Mouse (Mus musculus) NIH3T3 (cell line): Measurements from ENCODE around the gene Ccdc88c.

Experiments used
- DNase-seq: peaks from one replicate; pipeline ENCODE4 v3.0.0-alpha.2; 2012; ENCODE audit warnings: low read depth

Gene Ccdc88c

DNA sequence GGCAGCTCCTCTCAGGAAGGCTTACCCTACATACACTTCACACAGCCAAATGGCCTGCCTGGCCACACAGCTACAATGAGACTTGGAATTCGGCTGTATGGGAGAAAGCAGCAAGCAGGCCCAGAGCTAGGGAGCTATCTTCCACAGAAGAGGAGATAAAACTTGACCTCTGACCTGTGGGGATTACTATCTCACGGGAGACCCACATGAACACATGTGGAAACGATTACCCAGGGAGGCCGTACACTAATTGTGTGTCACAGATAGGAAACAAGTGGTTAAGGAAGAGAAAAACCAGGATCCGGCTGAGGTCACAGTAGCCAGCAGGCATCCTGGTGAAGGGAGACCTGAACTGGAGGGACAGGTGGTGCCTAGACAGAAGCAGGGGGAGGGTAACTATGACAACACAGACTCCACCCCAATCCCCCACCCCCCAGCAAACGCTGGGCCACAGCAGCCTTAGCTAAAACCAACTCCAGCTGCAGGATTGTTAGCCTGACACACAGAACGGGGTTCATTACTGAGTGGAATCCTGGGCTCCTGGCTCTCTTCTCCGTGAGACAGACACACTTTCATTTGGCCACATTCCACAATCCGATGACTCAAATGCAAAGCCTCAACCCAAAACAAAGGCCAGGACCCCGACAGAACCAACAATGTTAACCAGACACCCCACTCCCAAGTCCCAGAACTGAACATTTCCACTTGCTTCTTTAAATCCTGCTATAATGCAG is 30.9 kb downstream of the Ccdc88c start:
- DNase-seq: peak; percentile 41

DNA sequence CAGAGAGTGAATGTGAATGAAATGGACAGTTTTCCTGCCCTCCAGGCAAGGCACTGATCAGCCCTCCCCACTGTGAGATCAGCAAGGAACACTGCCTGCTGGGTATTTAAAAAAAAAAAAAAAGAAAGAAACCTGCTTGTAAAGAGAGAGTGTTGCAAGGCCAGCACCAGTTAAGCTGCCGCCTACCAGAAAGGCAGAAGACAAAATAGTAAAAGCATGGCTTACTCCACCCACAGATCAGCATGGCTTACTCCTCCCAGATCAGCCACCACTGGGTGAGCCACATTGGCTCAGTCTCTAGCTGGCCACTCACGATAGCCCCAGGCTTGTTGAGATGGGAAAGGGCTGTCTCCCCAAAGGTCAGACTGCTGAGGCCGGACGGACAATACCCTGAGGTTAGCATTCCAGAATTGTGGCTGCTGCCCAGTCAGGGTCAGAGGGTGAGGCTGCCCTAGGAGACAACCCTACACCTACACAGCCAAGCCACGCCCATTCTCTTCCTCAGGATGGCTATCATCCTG is 32.4 kb downstream of the Ccdc88c start:
- DNase-seq: no peak

DNA sequence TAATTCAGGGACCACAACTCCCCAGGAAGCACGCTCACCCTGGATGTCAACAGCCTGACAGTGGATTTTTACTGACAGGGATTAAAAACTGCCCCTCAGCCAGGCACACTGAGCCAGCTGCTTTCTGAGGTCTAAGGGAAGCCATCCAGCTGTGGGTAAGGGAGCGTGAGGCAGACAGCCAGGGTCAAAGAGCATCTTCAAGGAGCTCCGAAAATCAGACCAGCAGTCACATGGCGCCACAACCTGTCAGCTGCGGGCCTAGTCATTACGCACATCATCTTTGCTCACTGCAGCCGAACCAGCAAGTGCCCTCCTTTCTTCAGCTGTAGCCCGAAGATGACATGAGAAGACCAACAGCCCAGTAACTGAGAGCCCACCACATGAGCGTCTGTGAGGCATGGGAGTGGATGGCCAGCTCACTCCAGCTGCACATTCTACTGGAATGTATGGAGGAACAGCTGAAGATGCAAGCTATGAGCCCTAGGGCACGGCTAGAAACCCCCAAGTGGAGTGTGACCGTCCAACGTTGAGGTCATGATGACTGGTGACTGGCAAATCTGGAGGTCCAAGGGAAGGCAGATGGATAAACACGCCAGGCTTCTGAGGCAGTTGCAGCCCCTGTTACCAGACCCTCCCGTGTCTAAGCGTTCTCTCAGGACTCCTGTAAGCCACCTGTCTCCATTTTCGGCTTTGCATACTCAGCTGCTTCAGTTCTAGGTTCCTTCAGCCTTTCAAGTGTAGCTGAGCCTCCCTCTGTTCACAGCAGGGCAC is 33.1 kb downstream of the Ccdc88c start:
- no peak for DNase-seq

DNA sequence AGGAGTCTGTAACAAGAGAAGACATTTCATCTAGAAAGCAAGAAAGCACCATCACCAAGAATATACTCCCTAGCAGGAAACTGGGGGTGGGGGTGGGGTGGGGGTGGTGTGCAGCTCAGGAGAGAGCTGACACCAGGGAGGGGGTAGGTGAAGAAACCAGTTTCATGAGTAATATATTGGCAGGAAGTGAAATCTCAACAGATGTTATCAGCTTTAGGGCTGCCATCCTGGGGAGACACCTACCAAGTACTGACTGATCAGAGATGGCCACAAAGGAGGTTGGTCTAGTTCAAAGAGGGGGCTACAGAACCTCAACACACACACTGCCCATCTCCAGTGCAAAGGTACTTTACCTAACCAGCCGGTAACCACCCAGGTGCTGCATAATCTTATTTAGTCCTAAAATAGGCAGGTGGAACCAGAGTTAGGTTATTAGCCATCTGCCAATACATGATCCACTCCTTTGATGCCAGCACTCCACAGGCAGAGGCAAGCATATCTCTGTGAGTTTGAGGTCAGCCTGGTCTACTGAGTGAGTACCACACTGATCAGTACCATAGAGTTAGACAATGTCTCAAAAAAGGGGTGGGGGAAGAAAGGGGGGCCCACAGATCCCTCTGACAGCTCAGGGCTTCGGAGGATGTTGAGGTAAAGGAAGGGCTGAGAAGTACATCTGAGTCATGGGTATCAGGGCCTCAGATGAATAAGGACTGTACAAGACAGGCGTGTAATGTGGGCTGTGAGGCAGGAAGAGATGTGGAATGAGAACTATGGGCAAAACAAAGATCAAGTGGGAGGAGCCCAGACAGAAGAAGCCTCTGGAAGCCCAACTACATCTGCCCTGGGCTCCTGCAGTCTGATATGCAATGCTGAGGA is 34.5 kb downstream of the Ccdc88c start:
- DNase-seq: no peak

DNA sequence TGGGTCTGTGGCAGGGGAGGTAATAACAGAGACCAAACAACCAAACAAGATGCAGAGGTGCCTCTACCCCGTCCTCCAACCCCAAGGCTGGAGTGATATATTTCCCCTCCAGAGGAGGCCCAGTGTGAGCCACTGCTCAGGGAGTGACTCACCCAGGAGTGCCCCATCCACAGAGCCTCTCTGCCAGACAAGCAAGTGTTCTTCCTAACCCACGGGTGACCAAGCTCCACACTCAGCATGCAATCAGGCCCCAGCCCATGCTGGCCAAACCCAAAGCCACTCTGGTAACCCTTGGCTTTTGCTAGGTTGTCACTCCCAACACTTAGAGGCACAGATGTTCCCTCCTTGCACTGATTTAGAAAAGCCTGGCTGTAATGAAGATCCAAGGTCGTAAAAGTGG is 35.7 kb downstream of the Ccdc88c start:
- no peak for DNase-seq

DNA sequence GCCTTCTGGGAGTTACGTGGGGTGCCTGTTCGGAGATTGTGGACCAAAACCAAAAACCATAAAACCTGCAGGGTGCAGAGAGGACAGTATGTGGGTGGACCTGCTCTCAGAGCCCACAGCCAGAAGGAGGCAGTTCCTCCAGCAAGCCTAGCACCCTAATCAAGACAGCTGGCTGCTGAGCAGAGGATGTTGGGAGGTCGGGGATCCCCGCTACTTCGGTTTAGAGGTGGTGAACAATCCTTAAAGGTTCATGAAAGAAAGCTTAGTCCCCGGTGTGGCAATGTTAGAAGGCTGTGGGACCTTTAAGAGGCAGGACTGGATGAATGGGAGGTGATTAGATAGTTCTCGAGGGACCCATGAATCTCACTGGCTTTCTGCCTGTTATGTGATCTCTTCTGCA is 36.4 kb downstream of the Ccdc88c start:
- no peak for DNase-seq

DNA sequence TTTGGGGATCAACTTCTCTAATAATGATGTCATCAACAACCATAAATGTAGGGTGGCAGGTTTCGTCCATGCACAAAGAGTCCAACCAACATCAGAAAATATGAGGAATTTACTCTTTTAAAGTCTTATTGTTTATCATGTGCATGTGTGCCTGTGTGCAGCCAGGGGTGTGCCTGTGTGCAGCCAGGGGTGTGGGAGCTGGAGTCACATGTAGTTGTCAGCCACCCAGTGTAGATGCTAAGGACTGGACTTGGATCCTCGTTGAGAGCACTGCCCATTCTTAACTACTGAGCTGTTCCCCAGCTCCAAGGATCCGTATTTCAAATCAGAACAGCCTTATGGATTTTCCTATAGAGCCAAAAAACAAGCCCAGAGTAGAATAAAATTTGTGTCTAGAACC is 37.7 kb downstream of the Ccdc88c start:
- DNase-seq: no peak

DNA sequence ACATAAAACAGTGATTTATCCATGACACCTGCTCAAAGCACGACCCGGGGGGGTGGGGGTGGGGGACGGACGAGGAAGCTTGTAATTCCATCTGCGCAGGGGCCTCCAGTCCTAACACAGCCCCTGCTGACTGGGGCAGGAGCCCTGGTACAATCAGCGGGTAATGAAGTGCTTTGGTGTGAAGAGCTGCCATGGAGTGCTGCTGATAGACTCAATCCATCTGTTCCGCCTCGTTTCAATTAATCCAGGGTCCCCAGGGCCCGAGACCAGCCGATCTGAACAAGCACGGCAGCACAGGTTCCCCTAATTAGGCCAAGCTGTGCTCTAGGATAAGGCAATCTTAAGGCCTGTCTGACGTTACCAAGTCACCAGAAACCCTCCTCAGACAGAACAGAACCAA is 38.6 kb downstream of the Ccdc88c start:
- no peak for DNase-seq

DNA sequence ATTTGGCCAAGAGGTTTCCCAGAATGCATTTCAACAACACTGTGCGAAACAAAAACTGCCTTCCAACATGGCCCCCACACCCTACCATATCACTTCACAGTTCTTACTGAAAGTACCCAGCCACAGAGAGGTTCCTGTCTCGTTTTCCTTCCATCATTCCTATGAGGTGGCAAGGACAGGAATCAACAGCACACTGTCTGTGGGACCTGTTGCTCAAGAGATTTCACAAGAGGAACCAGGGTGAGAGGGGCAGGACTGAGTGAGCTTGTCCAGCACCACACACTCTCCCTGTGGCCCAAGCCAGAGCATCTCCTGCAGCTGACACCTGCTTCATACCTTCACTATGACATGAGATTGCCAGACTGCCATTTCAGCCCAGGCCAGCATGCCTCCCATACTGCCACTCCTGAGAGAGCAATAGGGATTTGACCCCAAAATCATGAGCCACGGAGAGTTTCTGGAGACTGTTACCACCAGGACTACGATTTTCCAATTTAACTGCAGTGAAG is 39.0 kb downstream of the Ccdc88c start:
- no peak for DNase-seq

DNA sequence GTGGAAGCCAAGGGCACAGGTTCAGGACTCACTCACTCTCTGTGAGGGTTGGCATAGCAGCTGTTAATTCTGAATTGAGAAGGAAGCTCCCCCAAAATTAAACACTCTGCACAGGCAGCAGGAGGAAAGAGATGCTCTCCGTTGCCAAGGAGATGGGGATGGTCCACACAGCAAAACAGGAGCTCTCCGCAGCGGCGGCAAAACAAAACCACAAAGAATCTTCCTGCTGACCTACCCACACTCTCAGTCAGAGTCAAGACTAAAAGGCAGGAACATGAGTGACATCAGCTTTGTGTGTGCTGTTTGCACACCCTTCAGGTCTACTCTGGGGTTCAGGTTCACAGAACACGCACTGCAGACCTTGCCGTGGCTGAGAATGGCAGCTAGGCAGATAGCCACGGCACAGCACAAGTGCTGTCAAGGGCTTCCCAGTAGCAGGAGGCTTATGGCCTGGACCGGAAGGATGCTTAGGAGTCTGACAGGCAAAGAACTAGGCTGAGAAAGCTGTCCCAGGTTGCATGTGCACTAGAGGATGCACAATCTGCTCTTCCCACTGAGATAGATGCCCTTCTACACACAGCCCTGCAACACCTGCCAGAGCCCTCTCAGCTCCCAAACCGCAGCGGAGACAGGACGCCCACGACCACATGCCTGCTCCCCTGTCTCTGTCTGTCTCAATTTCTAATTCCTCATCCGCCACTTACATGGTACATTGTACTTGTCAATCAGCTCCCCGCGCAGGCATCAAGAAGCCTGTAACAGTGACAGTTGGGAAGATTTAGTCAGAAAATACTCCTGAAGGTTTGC is 40.3 kb downstream of the Ccdc88c start:
- DNase-seq: no peak

DNA sequence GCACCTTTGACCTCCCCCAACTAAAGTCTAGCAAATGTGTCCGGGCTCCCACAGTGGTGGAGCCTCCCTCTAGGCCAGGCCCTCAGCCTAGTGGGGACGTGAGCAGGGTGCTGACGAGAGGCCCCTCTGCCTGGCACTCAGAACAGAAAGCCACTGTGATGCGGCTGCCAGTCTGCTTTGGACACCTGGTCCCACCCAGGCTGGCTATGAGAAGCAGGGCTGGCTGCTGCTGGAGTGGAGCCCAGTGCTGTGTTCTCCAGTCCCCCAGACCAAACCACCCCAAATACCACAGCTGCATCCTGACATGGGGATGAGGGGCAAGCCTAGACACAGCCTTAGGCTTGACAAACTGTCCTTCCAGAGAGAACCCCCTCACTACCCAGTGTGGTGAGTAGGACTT is 42.4 kb downstream of the Ccdc88c start:
- no peak for DNase-seq

DNA sequence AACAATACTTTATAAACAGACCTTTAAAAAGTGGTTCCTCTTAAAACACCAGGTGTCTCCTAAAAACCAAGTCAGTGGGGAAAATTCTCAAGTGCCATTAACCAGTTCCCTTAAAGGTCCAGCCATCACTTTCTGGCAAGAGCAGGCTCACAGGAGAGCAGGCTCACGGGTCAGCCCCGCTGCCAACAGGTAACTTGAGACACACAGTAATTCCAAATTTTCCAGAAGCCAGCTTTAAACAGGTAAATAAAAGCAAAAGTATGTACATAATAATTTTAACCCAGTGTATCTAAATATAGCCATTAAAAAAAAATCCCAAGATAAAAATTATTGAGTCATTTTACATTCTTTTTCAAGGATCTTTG is 43.1 kb downstream of the Ccdc88c start:
- no peak for DNase-seq

DNA sequence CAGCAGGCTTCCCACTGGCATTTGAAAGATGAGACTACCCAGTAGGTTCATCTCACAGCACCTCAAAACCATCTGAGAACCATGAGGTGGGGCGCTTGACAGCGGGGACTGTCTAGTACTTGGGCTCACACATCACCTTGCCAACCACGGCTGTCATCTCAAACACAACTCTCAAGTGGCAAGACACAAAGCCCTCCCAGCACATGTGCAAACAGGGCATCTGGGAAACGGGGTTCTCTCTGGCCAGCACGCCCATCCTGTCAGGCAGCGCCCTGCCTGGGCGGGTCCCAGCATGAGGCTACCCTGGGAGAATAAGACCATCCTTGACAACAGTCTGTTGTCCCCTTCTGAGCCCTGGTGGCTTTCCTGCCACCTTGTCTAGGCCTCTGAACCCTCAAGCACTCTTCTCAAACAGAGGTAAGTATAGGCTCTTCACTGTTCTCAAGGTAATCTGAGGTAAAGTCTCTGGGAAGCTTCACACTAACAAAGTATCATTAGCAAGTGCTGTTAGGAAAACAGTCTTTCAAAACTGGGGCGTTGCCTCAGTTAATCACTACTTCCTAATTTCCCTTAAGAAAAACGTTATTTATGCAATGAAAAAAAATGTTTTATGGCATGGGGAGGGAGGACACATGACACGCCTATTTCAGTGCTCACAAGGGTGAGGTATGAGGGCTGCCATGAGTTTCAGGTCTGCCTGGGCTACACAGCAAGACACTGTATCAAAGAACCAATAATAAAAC is 43.6 kb downstream of the Ccdc88c start:
- DNase-seq: no peak

DNA sequence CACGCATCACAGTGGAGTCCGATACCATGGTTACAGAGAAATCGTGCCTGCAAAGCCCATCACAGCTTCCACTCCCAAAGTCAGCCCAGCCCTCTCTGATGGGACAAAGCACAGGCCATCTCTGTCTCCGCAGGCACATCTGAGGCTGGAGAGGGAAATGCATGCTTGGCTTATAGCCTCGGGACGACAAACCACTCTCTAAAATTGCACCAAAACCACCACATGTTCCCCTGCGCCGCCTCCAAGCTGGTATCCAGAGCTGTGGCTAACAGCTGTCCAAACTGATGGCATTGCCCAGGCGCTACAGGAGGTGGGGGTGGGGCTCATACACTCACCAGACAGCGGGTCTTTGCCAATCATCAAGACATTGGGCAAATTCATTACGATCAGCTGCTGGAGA is 45.3 kb downstream of the Ccdc88c start:
- DNase-seq: no peak

DNA sequence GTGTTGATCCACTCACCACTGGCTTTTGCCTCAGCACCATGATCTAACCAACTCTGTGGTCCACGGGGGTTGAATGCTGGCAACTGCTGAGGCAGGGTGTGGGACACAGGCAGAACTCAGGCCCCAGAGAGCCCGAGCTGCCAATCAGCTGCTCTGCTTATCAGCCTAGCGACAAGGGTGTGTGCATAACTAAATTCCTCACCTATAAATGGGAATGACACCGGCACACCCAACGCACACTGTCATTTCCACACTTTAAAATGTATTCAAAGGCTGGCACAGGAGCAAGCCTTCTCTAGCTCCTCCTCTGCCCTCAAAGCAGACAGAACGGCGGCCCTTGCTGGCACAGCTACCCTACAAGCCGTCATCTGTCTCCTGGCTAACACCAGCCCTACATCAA is 46.6 kb downstream of the Ccdc88c start:
- DNase-seq: no peak

DNA sequence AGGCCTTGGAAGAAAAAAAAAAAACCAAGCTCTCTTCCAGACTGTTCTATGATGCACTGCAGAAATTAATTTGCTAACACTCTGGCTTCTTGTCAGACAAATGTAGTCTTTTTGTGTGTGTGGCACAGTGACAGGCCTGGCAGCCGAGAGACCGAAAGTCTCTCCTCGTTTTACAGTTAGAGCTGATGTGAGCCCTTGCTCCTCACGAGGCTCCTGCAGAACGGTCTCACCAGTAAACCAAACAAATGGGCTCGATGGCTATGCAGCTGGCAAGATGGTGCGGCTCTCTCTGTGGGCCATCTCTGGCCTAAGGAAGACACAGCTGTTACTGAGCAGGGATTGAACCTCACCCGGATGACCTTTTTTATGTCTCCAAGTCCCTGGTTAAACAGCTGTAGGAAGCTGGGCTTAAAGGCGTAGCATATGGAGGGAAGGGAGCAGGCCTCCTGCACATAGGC is 48.3 kb downstream of the Ccdc88c start:
- no peak for DNase-seq

DNA sequence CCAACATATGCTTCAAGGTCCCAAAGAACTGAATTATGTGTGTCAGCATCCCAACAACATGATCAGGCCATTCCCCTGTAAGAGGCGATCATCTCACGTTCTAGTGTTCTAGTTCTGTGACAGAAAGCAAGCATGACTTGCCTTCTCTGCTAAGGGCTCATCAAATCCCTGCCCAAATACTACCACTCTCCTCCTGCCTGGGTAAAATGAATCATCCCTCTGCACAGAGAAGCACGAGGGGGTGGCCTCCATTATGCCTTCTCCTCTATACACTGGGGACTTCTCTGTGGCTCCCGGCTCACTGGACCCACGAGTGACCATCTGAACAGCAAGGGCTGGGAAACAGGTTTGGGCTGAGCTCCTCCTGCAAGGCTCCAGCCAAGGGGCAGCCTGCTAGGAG is 49.2 kb downstream of the Ccdc88c start:
- DNase-seq: no peak

DNA sequence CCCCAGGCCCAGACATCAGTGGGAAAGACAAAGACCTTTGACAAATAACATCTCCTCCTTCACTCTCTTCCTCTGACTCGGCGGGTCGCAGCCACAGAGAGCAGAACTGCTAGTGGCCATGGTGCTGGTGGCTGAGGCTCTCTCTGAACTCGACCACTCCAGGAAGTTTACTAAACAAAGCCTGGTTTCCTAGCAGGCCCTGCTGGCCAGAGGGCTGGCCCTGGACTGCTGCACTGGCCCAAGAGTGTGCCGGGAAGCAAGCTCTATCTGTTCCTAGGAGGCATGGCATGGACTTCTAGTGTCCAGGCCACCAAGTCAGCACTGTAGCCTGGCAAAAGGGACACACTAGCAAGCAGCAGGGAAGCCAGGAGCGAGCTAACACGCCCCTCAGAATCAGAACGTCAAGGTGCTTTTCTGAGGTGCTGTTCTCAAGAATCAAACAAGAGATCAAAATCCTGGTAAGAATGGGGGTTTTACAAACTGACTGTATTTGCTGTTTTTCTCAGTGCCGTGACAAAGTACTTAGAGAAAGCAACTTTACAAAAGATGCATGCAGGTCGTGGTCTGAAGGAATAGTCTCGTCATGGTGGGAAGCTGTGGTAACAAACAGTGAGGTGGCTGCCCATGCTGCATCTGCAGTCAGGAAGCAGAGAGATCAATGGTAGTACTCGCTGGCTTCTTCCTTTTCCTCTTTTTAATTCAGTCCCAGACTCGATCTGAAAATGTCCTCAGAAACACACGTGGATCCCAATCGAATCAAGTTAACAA is 50.7 kb downstream of the Ccdc88c start:
- no peak for DNase-seq

DNA sequence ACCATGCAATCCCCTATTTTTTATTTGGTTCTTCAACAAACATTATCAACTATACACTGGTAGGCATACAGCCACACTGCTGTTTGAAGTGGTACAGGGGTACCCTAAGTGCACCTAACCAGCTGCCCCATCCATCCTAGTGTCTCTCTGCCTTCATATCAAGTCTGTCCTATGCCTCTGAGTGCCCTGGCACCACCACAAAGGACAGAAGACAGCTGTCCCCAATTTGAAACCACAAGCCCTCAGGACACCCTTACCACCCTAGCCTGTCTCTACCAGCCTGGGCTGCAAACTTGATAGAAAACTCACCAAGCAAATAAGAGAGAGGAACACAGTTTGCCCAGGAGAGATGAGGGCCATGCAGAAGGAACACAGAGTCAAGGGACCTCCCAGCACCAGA is 51.3 kb downstream of the Ccdc88c start:
- DNase-seq: no peak

DNA sequence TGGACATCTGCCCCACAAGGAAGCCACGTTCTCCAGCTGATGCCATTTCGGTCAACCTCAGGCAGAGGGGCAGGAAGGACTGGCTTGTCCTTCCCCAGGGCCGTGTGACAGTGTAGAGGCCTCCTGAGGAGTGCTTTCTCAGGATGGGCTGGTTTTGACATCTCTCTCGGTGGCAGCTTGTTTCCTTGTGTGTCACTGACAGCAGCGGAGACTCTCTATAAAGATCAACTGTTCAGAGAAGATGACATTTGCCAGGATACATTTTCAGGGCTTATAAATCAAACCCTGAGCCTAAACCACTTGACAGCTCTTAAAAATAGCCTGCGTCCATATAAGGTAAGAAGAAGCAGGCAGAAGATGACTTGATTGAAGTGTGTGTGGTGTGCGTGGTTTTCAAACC is 59.0 kb downstream of the Ccdc88c start:
- DNase-seq: no peak
